Mouse (Mus musculus) gastrocnemius, adult 18-20 months (tissue): ENCODE measurements at regions not wholly inside any gene's neighbourhood (a gene's known extent, or its start where the extent isn't known, plus 50 kb on each side); places are given as distances from the start of the nearest gene placed in this dataset.
A peak's percentile ranks its signal among the peaks of the same experiment; 100 is the strongest.

Source experiments
- DNase-seq: peaks from one replicate; pipeline ENCODE4 v3.0.0; 2021; ENCODE audit warnings: low spot score

- DNase-seq: no peak
Measured at GRCm38 (mm10) chr13:48717036-48717435, 54.2 kb downstream of the Barx1 start.

GRCm38 (mm10) chr13:48717451-48717850 is 54.7 kb downstream of the Barx1 start:
- DNase-seq: no peak

- DNase-seq: no peak
Measured at GRCm38 (mm10) chr13:48723676-48724075, 60.9 kb downstream of the Barx1 start.

GRCm38 (mm10) chr13:48726430-48726829 is 63.6 kb downstream of the Barx1 start:
- no peak for DNase-seq

- DNase-seq: no peak
Measured at GRCm38 (mm10) chr13:48731046-48731996, 68.5 kb downstream of the Barx1 start.

- DNase-seq: peak; percentile 23
Measured at GRCm38 (mm10) chr13:48732168-48732841, 69.5 kb downstream of the Barx1 start.

- DNase-seq: no peak
Measured at GRCm38 (mm10) chr13:48734985-48735384, 72.2 kb downstream of the Barx1 start.

GRCm38 (mm10) chr13:48745566-48745965 is 82.8 kb downstream of the Barx1 start:
- DNase-seq: no peak

GRCm38 (mm10) chr13:48746301-48746700 is 83.5 kb downstream of the Barx1 start:
- peak; percentile 13 for DNase-seq
